Mouse (Mus musculus) hindbrain, embryonic 16.5 days (tissue): ENCODE data around the gene Trip12. TPM values are rescaled to one million over a fixed set of nuclear protein-coding genes. Genes with fewer than 3 reads are reported as not detected.
A peak's percentile ranks its signal among the peaks of the same experiment; 100 is the strongest.

Source experiments
- ATAC-seq: fragments of 200-750 bp; cut with Nextera tagmentation; 2 replicates; pipeline ENCODE4 v1.8.0; 2017; ENCODE audit warnings: moderate TSS enrichment, moderate library complexity
- H3K27ac ChIP-seq: fragments of 300-500 bp; sonication (generic); 2 replicates; pipeline ENCODE4 v1.5.1; 2014; ENCODE audit warnings: low read depth, mild to moderate bottlenecking, control low read depth, low read length, moderate library complexity
- H3K27me3 ChIP-seq: fragments of 300-500 bp; sonication (generic); replicated peaks from 2 replicates; pipeline ENCODE4 v1.6.1; 2014; ENCODE audit warnings: low read length; ENCODE audit not compliant: control insufficient read depth, insufficient read depth
- H3K36me3 ChIP-seq: fragments of 300-500 bp; sonication (generic); 2 replicates; pipeline ENCODE4 v1.6.1; 2014; ENCODE audit warnings: mild to moderate bottlenecking, low read length, moderate library complexity, mixed read lengths; ENCODE audit not compliant: control insufficient read depth, insufficient read depth
- H3K4me1 ChIP-seq: fragments of 300-500 bp; sonication (generic); 2 replicates; pipeline ENCODE4 v1.6.1; 2014; ENCODE audit warnings: low read depth, low read length; ENCODE audit not compliant: control insufficient read depth, insufficient read depth
- H3K4me2 ChIP-seq: fragments of 300-500 bp; sonication (generic); 2 replicates; pipeline ENCODE4 v1.6.1; 2014; ENCODE audit warnings: mild to moderate bottlenecking, low read length, control low read depth, moderate library complexity
- H3K4me3 ChIP-seq: fragments of 300-500 bp; sonication (generic); 2 replicates; pipeline ENCODE4 v1.5.1; 2014; ENCODE audit warnings: mild to moderate bottlenecking, low read length, control low read depth, moderate library complexity
- H3K9ac ChIP-seq: fragments of 300-500 bp; sonication (generic); 2 replicates; pipeline ENCODE4 v1.6.1; 2014; ENCODE audit warnings: low read depth, mild to moderate bottlenecking, control low read depth, low read length, moderate library complexity
- H3K9me3 ChIP-seq: fragments of 300-500 bp; sonication (generic); 2 replicates; pipeline ENCODE4 v1.6.1; 2014; ENCODE audit warnings: mild to moderate bottlenecking, low read length, moderate library complexity; ENCODE audit not compliant: control insufficient read depth
- WGBS: fragments of 180-500 bp; shearing (Covaris S2); extraction: QIAGEN DNeasy Blood & Tissue Kit; methylation state at CpG from one replicate; pipeline ENCODE4 v1.1.7; 2014; 5-methylcytosine and 5-hydroxymethylcytosine counted together
- polyA plus RNA-seq: library from polyadenylated mRNA; unstranded; fragments of >200 nt; fragmentation: Nextera tagmentation; extraction: Ambion mirVana; gene quantifications from 2 replicates; pipeline ENCODE4 v1.2.1, GENCODE M21; 2015

Trip12 gene
- polyA plus RNA-seq, 1 experiment from 2014 or later = 37.6 TPM

GRCm38 (mm10) chr1:84837523-84838145, 2.7 kb downstream of the Trip12 start:
- Histone ChIP-seq H3K4me1 (peaks cover 14% of the 10 kb centered on the region), H3K27me3 (no peaks in the 10 kb centered on the region), H3K4me2 (peak overlapping the region; percentile 62), H3K36me3 (peaks cover 4% of the 10 kb centered on the region; the same call in 1 of the 2 replicates), H3K9ac (peak overlapping the region; percentile 29; the same call in 1 of the 2 replicates), H3K4me3 (peak overlapping the region; percentile 71), H3K9me3 (no peaks in the 10 kb centered on the region), H3K27ac (no peak overlapping the region)
- ATAC-seq = no peak
- 8% methylated on average over 20 of the region's 20 CpGs for WGBS

GRCm38 (mm10) chr1:84825091-84825490, 15.2 kb downstream of the Trip12 start:
- WGBS = 72% methylated on average over 2 of the region's 2 CpGs
- H3K4me1 ChIP-seq = no peaks in the 10 kb centered on the region
- no peaks in the 10 kb centered on the region for H3K9me3 ChIP-seq
- H3K4me3 ChIP-seq = no peak overlapping the region
- ATAC-seq = no peak
- no peaks in the 10 kb centered on the region for H3K36me3 ChIP-seq
- no peak overlapping the region for H3K27ac ChIP-seq
- H3K4me2 ChIP-seq = no peak overlapping the region
- no peak overlapping the region for H3K9ac ChIP-seq
- H3K27me3 ChIP-seq = no peaks in the 10 kb centered on the region

GRCm38 (mm10) chr1:84817596-84817995, 22.7 kb downstream of the Trip12 start:
- WGBS = 93% methylated on average over 1 of the region's 1 CpGs
- H3K4me3 ChIP-seq = no peak overlapping the region
- H3K9ac ChIP-seq = no peak overlapping the region
- H3K9me3 ChIP-seq = no peaks in the 10 kb centered on the region
- no peaks in the 10 kb centered on the region; the same call in 1 of the 2 replicates for H3K36me3 ChIP-seq
- H3K27ac ChIP-seq = no peak overlapping the region
- no peaks in the 10 kb centered on the region for H3K4me1 ChIP-seq
- ATAC-seq = no peak
- no peaks in the 10 kb centered on the region for H3K27me3 ChIP-seq
- no peak overlapping the region for H3K4me2 ChIP-seq

GRCm38 (mm10) chr1:84803788-84804187, 36.5 kb downstream of the Trip12 start:
- no peak overlapping the region for H3K4me3 ChIP-seq
- H3K9ac ChIP-seq = no peak overlapping the region
- H3K27me3 ChIP-seq = no peaks in the 10 kb centered on the region
- no peaks in the 10 kb centered on the region for H3K4me1 ChIP-seq
- no peaks in the 10 kb centered on the region for H3K36me3 ChIP-seq
- no peak overlapping the region for H3K4me2 ChIP-seq
- H3K9me3 ChIP-seq = no peaks in the 10 kb centered on the region
- H3K27ac ChIP-seq = no peak overlapping the region
- 86% methylated on average over 1 of the region's 1 CpGs for WGBS
- ATAC-seq = no peak

- no peak overlapping the region for H3K4me3 ChIP-seq
- no peak overlapping the region for H3K4me2 ChIP-seq
- H3K4me1 ChIP-seq = no peaks in the 10 kb centered on the region
- no peaks in the 10 kb centered on the region for H3K36me3 ChIP-seq
- no peak overlapping the region for H3K9ac ChIP-seq
- H3K9me3 ChIP-seq = no peaks in the 10 kb centered on the region
- H3K27ac ChIP-seq = no peak overlapping the region
- no peaks in the 10 kb centered on the region for H3K27me3 ChIP-seq
- ATAC-seq = no peak
These were observed 41.1 kb downstream of the Trip12 start for GRCm38 (mm10) chr1:84799166-84799565.

GRCm38 (mm10) chr1:84795335-84795734, 45.0 kb downstream of the Trip12 start:
- Histone ChIP-seq H3K9me3 (no peaks in the 10 kb centered on the region), H3K27ac (no peak overlapping the region), H3K9ac (no peak overlapping the region), H3K4me1 (no peaks in the 10 kb centered on the region), H3K4me2 (no peak overlapping the region), H3K36me3 (peaks cover 15% of the 10 kb centered on the region), H3K4me3 (no peak overlapping the region), H3K27me3 (no peaks in the 10 kb centered on the region)
- 95% methylated on average over 7 of the region's 7 CpGs for WGBS
- no peak for ATAC-seq

- Histone ChIP-seq H3K9me3 (no peaks in the 10 kb centered on the region), H3K27ac (no peak overlapping the region), H3K36me3 (peaks cover 20% of the 10 kb centered on the region), H3K4me3 (no peak overlapping the region), H3K4me1 (no peaks in the 10 kb centered on the region), H3K27me3 (no peaks in the 10 kb centered on the region), H3K9ac (no peak overlapping the region), H3K4me2 (no peak overlapping the region)
- ATAC-seq = no peak
- 96% methylated on average over 2 of the region's 2 CpGs for whole genome bisulfite sequencing
These were observed 48.9 kb downstream of the Trip12 start for GRCm38 (mm10) chr1:84791393-84791792.

- H3K27me3 ChIP-seq = no peaks in the 10 kb centered on the region
- no peak for ATAC-seq
- H3K9ac ChIP-seq = no peak overlapping the region
- no peak overlapping the region for H3K4me2 ChIP-seq
- H3K27ac ChIP-seq = no peak overlapping the region
- no peaks in the 10 kb centered on the region for H3K4me1 ChIP-seq
- H3K4me3 ChIP-seq = no peak overlapping the region
- 95% methylated on average over 3 of the region's 3 CpGs for WGBS
- peaks cover 3% of the 10 kb centered on the region; the same call in 1 of the 2 replicates for H3K36me3 ChIP-seq
- H3K9me3 ChIP-seq = no peaks in the 10 kb centered on the region
These were observed 59.7 kb downstream of the Trip12 start for GRCm38 (mm10) chr1:84780630-84781029.

- Histone ChIP-seq H3K4me1 (no peaks in the 10 kb centered on the region), H3K9ac (no peak overlapping the region), H3K27me3 (no peaks in the 10 kb centered on the region), H3K27ac (no peak overlapping the region), H3K4me3 (no peak overlapping the region), H3K4me2 (no peak overlapping the region), H3K9me3 (no peaks in the 10 kb centered on the region), H3K36me3 (peaks cover 3% of the 10 kb centered on the region; the same call in 1 of the 2 replicates)
- 91% methylated on average over 1 of the region's 1 CpGs for WGBS
- ATAC-seq = no peak
These were observed 62.9 kb downstream of the Trip12 start for GRCm38 (mm10) chr1:84777455-84777854.
